Comparison of ENCODE assay signal across 26 mouse cellular contexts in the genomic region with DNA sequence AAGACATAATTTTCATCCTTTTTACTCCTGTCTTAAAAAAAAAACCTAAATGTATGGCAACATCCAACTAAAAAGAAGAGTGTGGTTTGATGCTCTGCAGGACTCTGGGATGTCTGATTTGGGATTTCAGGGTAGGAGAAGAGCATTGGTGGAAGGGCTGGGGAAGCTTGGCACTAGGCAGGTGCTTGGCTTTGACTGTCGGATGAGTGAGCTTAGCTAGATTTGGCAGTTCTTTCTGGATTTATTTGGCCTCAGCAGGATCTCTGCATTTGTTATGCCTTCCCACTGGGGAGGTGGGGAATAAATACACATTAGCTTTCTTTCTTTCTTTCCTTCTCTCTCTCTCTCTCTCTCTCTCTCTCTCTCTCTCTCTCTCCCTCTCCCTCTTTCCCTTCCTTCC.
DNase-seq lines count a peak whose midpoint lies in the region; ATAC-seq and TF ChIP-seq lines count a peak whose summit lies in the region.
"Had no signal": no experiment of that assay in that cellular context is flagged by ENCODE, and none has a peak within 500 bp of the region (broad histone marks: within the 10 kb centered on the region; RNA-seq: fewer than 3 reads in every experiment).

No protein-coding gene starts in this region.

- ATAC-seq in cerebellum, adult (ENCODE audit: insufficient number of reproducible peaks, low FRiP score, low TSS enrichment), result no peak
- ATAC-seq in hindbrain, postnatal 0 days, result no peak
- no peak for ATAC-seq in hindbrain, embryonic 16.5 days
- ATAC-seq in erythroblast, adult 5-6 weeks (replicated peaks; ENCODE audit: low FRiP score, poor library complexity, severe bottlenecking), result no peak
- ATAC-seq: forebrain, embryonic 13.5 days; intestine, embryonic 15.5 days had no signal

- H3K4me2 ChIP-seq in hindbrain, postnatal 0 days (ENCODE audit: low read depth, low read length), result no peak overlapping the region
- no peak overlapping the region for H3K4me2 ChIP-seq in hindbrain, embryonic 16.5 days (ENCODE audit: low read length)
- H3K4me2 ChIP-seq: embryonic facial prominence, embryonic 12.5 days; forebrain, embryonic 13.5 days; hindbrain, embryonic 14.5 days; intestine, embryonic 15.5 days; limb, embryonic 12.5 days; liver, embryonic 11.5 days; midbrain, embryonic 12.5 days; stomach, embryonic 15.5 days had no signal

- no peak overlapping the region for H3K4me3 ChIP-seq in hindbrain, postnatal 0 days (ENCODE audit: low read length)
- H3K4me3 ChIP-seq in hindbrain, embryonic 16.5 days (ENCODE audit: low read length), result no peak overlapping the region
- H3K4me3 ChIP-seq: embryonic facial prominence, embryonic 12.5 days; forebrain, embryonic 13.5 days; intestine, embryonic 15.5 days; limb, embryonic 12.5 days; midbrain, embryonic 12.5 days; myocyte; stomach, embryonic 15.5 days had no signal

- H3K4me1 ChIP-seq in hindbrain, postnatal 0 days (ENCODE audit: insufficient read depth, low read length), result no peaks in the 10 kb centered on the region
- H3K4me1 ChIP-seq in hindbrain, embryonic 16.5 days (ENCODE audit: control insufficient read depth, insufficient read depth, low read depth, low read length), result no peaks in the 10 kb centered on the region
- H3K4me1 ChIP-seq: embryonic facial prominence, embryonic 12.5 days; forebrain, embryonic 13.5 days; intestine, embryonic 15.5 days; limb, embryonic 12.5 days; midbrain, embryonic 12.5 days; stomach, embryonic 15.5 days had no signal

- no peak for TF ChIP-seq CTCF in hindbrain, postnatal 0 days (IDR thresholded peaks at IDR 0.05; ENCODE audit: low read depth)
- no peak for TF ChIP-seq CTCF in brain, embryonic 14.5 days (IDR thresholded peaks at IDR 0.05; ENCODE audit: borderline replicate concordance, extremely low read depth, insufficient read depth, insufficient read length)

- no peak for TF ChIP-seq POLR2A in brain, embryonic 14.5 days (IDR thresholded peaks at IDR 0.05; ENCODE audit: borderline replicate concordance, extremely low read depth, insufficient read depth, insufficient read length, poor library complexity, severe bottlenecking)

- no peak overlapping the region for H3K9ac ChIP-seq in hindbrain, postnatal 0 days (replicated peaks; ENCODE audit: low read length)
- no peak overlapping the region for H3K9ac ChIP-seq in hindbrain, embryonic 16.5 days (ENCODE audit: low read depth, low read length)
- H3K9ac ChIP-seq: embryonic facial prominence, embryonic 12.5 days; forebrain, embryonic 13.5 days; hindbrain, embryonic 14.5 days; intestine, embryonic 15.5 days; limb, embryonic 12.5 days; midbrain, embryonic 12.5 days; stomach, embryonic 15.5 days had no signal

- no peak overlapping the region for H3K27ac ChIP-seq in hindbrain, postnatal 0 days
- H3K27ac ChIP-seq in hindbrain, embryonic 16.5 days (ENCODE audit: low read depth, low read length), result no peak overlapping the region
- H3K27ac ChIP-seq: embryonic facial prominence, embryonic 12.5 days; forebrain, embryonic 13.5 days; hindbrain, embryonic 14.5 days; intestine, embryonic 15.5 days; limb, embryonic 12.5 days; midbrain, embryonic 12.5 days; stomach, embryonic 15.5 days had no signal

- 16% methylated on average over 1 of the region's 1 CpGs for WGBS in hindbrain, postnatal 0 days
- 29% methylated on average over 1 of the region's 1 CpGs for WGBS in hindbrain, embryonic 16.5 days

- no peaks in the 10 kb centered on the region; the same call in 1 of the 2 replicates for H3K9me3 ChIP-seq in hindbrain, postnatal 0 days (ENCODE audit: low read length)
- H3K9me3 ChIP-seq in hindbrain, embryonic 16.5 days (ENCODE audit: control insufficient read depth, low read length), result 0 out of 2 replicates have a peak, but pooled peaks cover 2% of the 10 kb centered on the region
- H3K9me3 ChIP-seq: embryonic facial prominence, embryonic 12.5 days; forebrain, embryonic 13.5 days; intestine, embryonic 15.5 days; midbrain, embryonic 12.5 days; stomach, embryonic 15.5 days had no signal

- H3K27me3 ChIP-seq in hindbrain, postnatal 0 days (ENCODE audit: insufficient read depth, low read length), result no peaks in the 10 kb centered on the region
- no peaks in the 10 kb centered on the region for H3K27me3 ChIP-seq in hindbrain, embryonic 16.5 days (replicated peaks; ENCODE audit: control insufficient read depth, insufficient read depth, low read length)
- H3K27me3 ChIP-seq: embryonic facial prominence, embryonic 12.5 days; forebrain, embryonic 13.5 days; intestine, embryonic 15.5 days; limb, embryonic 12.5 days; midbrain, embryonic 12.5 days; stomach, embryonic 15.5 days had no signal

- no peaks in the 10 kb centered on the region for H3K36me3 ChIP-seq in hindbrain, postnatal 0 days (ENCODE audit: insufficient read depth, low read length)
- no peaks in the 10 kb centered on the region for H3K36me3 ChIP-seq in hindbrain, embryonic 16.5 days (ENCODE audit: control insufficient read depth, insufficient read depth, low read length)
- H3K36me3 ChIP-seq: embryonic facial prominence, embryonic 12.5 days; intestine, embryonic 15.5 days; limb, embryonic 12.5 days; midbrain, embryonic 12.5 days; stomach, embryonic 15.5 days had no signal

- DNase-seq in cerebellum, adult 11-12 months, result peak; percentile 55
- peak; percentile 50 for DNase-seq in hindbrain, postnatal 0 days (ENCODE audit: low spot score)
- DNase-seq in brain, embryonic 14.5 days (ENCODE audit: low read depth), result peak; percentile 53
- DNase-seq in cerebellum, postnatal 10 days, result peak; percentile 68 to 77
- no peak for DNase-seq in spleen, postnatal 4 days (ENCODE audit: low spot score in 2 of 2)
- DNase-seq: adrenal gland, postnatal 10 days; gastrocnemius, postnatal 36 days; heart, postnatal 4 days; kidney, adult 8-10 months; kidney, postnatal 10 days; lung, adult 18-20 months; lung, postnatal 14 days; right cerebral cortex, postnatal 4 days; thymus, postnatal 25 days had no signal

Comparison
In these comparisons a context has a peak if more than half of its experiments do, and no peak if none do; other contexts are left out.
1. DNase-seq: peak in cerebellum, adult 11-12 months (single experiment), hindbrain, postnatal 0 days (single experiment), brain, embryonic 14.5 days (single experiment) and cerebellum, postnatal 10 days (2 of 2); none in spleen, postnatal 4 days (0 of 2).